Mouse (Mus musculus): ENCODE data around the gene Ptprn.

Gene Ptprn

DNA sequence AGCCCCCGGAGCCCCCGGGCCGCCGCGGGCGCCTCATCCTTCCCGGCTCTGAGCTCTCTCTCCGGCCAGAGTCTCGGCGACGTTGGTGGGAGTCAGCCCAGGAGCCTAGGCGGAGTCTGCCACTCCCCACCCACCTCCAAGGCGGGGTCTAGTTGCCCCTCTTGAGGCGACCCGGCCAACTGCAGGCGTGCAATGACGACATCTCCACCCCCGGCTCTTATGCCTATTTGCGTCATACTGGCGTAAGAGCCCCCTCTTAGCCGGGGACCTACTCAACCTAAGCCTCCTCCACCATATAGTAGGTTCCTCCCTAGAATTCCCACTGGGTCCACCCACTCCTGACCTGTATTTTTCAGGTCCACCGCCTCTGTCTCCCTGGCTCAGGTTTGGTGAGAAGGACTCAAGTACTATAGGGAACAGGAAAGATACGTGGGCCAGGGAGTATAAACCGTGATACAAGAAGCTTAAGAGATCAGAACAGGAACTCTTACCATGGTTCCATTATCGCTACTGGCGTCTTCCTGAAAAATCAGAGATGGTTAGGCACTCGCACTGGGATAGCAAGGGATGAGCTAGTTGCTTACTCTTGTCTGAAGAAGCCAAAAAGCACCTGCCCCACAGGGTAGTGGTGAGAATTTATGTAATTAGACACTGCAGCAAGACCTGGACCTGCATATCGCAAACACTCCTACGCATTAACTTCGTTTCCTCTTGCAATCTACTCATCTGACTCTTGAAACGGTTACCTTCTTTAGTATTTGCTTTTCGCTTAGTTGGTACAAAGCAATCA lies at the start of gene Ptprn:
TSS of gene Ptprn (minus strand) at position 412 of the 790 bp plus-strand sequence.
- DNase-seq, result no peak

DNA sequence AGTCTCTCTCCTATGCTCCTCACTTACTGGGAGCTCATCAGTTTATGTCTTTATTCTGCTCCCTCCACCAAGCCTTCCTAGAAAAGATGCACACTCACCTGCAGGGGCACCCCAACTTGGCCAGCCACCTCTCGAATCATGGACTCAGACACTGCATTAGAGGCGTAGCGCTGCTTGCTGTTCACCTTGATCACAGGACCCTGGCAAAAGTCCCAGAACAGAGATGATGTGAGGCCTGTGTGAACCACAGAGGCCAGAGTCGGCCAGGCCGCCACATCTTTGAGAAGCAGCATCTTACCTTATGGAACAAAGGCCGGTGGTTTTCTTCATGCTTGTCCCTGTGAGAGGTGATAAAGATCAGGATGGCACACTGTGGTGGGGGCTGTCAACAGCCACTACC lies 47.4 kb upstream of the Ptprn start:
- no peak for DNase-seq

DNA sequence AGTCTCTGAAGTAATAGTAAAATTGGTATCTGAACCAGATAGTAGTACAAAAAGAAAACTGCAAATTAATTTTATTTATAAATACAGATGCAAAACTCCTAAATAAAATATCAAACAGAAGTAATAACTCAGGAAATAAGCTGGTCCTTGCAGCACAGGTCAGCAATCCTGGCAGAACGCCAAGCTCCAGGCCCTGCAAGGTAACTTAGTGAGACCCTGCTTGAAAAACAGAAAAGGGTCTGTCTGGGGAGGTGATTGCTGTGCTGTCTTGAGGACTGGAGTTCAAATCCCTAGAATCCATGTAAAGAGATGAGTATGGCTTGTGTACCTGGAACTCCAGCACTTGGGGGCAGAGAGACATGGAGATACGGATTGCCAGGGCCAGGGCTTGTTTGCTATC lies 40.4 kb upstream of the Ptprn start:
- no peak for DNase-seq

DNA sequence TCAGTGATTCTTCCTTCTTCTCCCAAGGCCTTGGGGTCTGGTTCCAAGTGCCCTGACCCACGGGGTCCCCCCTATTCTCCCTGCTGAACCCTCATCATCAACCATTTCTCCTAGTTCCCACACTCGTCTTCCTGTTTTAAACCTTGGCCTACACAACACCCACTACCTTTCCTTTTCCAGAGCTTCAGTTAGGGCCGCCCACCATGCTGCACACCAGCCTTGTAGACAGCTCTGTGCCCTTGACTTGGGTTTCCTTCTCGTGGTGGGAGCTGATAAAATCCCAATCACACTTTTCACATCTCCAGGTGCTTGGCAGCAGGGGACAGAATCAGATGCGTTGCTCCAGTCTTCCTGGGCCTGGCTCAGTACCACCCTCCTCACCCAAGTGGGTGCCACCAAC lies 30.0 kb upstream of the Ptprn start:
- DNase-seq, result no peak

DNA sequence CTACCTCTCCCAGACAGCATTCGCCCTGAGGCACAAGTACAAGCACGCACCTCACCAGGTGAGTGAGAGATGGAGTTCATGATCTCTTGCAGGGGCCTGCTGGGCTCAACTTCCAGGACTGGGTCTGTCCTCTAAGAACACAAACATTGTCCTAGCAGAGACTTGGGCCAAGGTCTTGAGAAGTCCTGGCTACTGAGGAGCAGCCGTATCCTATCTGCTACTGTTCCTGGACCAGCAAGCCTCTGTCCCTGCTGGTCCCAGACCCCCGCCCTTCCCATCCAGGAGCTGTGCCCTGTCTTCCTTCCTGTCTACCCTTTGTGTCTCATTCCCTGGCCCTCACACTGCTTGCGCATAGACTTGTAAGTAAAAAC lies 29.0 kb upstream of the Ptprn start:
- DNase-seq, result no peak

DNA sequence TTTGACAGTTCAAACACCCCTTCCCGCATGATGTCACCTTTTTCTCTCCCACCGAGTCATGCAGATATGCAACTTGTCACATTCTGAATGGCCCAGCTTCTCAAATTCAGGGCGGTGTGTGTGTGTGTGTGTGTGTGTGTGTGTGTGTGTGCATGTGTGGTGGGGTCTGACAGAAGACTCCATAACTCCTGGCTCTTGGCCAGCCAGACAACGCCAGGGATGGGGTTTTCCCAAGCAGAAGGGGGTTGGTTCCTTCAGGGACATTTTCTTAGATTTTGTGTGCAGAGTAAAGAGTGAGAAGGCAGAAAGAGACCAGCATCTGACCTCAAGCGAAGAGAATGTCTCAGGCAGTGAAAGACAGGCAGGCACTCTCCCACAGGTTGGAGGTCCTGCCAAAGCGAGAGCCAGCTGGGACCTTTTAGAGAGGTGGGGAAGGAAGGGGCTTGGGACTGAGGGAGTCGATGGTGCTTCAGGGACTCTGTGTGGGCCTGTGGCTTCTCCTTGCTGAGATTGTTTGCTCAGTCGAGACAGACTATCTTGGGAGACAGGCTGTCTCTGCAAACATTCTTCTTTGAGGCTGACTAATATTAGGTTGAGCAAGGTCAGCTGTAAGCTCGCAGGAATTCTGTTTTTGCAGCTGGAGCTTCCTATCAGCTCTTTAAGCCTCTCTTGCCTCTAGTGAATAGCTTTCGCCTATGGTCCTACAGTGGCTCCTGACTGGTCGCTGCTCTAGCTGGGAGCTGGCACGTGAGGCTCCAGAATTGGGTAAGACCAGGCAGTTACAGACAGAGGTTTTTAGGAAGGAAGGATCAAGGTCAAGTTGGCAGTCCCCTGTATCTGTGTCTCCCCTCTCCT lies 28.4 kb upstream of the Ptprn start:
- DNase-seq, result no peak

DNA sequence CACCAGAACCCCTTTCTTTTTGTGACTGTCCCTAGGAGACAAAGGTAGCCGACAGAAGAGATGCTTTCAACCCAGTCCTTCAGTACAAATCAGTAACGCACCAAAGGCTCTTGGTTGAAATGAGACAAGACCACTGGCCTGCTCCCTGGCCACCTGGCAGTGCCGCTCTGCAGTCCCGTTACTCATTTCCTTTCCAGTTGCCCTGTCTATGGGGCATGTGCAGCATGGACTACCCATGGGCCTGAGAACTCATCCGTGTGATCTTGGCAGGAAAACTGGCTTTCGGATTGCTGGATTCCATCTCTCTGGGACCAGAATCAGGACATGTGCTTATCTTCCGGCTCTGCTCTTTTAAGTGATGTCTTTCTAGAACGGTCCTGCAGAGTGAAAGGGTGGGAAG lies 27.0 kb upstream of the Ptprn start:
- no peak for DNase-seq

DNA sequence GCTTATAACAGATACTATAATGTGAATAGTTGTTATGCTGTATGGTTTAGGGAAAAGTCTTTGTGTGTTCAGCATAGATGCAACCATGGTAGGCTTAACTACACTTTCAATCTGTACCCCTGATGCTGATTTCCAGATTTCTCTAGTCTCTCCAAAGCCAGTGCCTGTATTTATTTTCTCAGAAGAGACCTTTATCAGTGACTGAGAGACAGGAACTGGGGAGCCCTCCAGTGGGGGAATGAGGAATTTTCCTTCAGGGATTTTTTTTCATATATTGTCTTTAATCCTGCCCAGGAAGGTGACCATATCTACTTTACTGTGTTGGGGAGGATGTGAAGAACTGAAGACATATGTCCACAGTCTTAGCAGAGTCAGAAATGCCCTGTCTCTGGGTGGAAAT lies 26.3 kb upstream of the Ptprn start:
- DNase-seq, result no peak

DNA sequence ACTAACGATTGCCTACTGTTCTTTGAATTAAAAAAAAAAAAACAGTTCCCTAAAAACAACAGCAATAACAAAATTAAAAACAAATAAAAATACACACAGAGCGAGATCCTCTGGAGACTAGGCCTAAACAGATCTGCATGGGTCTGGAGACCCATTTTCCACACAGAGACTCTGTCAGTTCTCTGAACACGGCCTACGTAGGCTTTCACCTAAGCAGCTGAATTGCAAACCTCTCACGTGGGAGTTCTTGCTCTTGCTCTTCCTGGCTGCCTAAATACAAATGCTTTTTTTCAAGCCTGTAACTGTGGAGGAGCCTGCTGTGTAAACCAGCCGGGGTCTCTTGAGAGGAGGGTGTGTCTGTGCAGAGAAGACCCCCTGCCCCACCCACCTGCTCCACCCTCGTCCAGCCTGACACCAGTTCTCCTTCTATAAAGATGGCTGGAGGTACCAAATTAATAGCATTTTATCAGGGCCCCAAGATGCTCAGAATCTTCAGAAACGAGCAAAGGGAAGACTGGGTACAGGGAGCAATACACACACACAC lies 25.7 kb upstream of the Ptprn start:
- no peak for DNase-seq

DNA sequence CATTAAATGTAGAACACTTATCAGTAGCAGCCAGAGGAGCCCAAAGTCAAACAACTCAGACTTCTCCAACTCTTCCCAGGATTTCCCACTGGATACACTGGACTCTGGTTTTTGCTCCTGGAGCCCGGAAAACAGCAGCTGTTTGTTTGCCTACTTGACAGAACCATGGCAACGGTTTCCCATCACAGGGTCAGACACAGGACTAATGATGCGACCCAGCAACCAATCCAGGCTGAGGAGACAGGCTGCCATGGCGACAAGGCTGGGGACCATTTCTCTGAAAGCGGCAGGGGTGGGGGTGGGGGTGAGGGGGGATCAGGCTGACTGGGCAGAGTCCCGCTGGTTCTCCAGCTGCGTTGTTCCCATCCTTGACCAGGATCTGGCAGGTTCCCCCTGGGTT lies 25.1 kb upstream of the Ptprn start:
- DNase-seq, result no peak

DNA sequence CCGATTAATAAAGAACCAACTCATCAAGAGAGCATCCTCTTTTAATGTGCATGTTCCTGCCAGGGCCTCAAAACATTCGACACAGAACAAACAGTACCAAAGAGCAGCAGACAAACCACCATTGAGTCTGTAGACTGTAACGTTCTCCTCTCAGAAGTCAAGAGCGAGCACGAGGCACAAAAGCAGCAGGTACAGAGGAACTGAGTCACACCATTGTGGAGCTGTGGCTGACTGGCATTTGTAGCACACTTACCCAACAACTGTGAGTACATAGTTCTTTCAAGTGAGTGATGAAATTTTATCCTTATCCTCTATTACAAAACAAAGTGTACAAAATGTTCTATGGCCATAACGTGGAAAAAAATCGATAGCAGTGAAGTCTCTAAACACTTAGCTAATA lies 20.6 kb upstream of the Ptprn start:
- no peak for DNase-seq

DNA sequence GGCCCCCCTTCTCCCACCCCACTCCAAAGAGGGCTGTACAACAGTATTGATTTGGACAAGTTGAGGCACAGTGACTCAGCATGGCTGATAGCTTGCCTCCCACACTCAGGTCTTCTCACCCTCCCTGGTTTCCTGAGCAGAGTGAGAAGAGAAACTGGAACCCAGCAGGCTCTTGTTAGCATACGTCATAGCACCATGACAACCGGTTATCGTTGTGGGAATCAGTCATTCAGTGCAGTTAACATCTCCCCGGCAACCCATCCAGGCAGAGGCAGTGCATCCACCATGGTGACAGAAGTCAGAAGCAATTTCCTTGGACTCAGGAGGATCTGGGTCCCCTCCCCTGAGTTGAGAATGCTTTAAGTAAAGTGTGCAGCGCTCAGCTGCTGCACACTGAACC lies 18.7 kb upstream of the Ptprn start:
- DNase-seq, result no peak

DNA sequence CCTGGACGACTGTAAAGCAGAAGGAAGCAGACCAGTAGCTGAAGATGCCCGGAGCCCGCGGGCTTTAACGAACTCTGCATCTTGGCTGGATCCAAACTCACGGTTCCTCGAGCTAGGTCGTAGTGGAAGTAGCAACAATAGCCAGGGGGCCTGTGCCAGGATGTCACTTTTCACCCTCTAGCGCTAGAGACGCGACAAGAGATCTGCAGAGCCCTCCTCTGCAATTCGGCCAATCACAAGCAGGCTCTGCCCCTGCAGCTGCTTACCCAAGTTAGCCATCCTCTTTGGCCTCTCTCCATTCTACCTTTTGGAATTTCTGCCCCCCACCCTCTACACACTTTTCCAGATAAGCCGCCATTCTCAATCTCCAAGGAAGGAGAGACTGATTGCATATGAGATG lies 13.9 kb upstream of the Ptprn start, which contains the start of gene Resp18:
TSS of gene Resp18 (minus strand) at position 188 of the 400 bp plus-strand sequence.
- no peak for DNase-seq

DNA sequence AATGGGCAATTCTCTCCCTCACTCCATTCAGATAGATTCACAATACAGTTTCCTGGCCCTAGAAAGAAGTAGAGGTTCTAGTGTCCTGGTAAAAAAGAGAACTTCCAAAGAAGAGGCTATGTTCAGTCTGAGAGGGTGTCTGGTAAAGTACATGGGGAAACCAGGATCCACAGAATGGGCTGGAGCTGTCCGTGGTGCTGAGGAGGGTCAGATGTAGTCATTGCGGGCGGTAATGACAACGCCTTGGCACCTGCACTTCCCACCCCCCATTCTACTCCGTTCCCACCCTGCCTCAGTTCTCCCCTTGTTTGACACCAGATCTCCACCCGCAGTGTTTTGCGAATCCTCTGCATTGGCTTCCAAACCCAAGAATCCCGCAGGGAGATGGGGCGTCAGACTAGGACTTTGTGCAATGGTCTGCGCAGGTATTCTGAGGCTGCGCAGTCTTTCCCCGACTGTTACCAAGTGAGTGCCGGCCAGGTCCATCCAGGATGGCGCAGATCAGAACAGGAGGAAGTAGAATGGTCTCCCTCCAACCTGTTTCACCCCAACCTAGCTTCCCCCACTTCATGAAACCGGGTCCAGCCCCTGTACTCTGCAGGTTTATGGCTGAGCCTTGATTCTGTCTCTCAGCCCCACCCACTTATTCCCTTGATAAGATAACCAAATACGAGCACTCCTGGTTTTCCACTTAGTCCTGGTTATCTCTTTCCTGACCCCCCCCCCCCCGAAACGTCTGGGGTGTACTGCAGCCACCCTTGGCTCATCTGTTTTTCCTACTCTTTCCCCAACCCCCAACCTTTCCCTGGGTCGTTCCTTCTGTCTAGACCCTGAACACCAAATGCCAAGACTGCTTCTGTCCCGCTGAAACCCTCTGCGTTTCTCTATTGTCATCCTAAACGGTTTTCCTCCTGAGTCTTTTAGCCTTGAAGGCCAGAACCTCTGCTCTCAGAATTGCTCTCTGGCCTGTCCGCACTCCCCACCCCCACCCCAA lies 13.2 kb upstream of the Ptprn start:
- peak in 1 of 2 experiments; percentile 54 for DNase-seq

DNA sequence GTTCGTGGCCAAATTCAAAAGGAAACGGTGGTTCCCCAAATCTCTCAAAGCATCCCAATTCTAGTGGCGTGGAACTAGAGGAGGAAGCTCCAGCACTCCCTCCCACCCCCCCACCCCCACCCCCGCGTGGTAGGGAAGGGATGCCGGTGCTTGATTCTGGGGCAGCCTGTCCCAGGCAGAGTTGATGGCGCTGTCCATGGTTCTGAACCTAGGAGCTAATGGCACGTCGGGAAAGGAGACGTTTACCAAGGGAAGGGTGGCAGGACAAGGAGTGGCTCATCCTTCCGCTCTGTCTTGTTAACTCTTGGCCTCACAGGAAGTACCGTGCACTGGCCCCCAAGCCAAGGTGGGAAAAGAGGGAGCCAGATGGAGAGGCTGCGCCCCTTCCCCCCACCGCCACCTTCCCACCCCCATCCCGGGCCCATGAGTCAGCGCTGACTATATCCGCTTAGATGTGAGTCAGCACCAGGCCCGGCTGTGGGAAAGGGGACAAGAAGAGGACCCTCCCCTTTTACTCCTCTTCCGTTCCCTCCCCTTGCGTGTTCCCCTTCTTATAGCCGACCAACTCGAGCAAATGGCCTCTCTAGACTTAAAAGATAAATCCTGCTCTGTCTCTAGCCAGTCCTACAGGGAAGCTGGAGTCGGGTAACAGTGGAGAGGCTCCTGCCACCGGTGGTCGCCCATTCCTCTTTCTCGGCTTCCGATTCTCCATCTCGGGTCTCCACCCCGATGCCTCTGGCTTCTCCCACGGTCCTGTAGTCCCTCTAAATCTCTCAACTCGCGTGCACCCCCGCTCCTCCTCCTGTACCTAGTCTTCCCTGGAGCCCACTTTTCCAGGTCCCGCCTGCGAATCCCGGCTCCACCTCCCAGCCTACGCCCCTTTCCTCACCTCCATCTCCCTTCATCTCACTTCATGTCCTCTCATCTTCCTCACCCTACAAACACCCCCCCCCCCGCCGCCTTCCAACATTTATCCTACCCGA lies 1.0 kb downstream of the Ptprn start:
- DNase-seq, result peak; percentile 48 to 74

DNA sequence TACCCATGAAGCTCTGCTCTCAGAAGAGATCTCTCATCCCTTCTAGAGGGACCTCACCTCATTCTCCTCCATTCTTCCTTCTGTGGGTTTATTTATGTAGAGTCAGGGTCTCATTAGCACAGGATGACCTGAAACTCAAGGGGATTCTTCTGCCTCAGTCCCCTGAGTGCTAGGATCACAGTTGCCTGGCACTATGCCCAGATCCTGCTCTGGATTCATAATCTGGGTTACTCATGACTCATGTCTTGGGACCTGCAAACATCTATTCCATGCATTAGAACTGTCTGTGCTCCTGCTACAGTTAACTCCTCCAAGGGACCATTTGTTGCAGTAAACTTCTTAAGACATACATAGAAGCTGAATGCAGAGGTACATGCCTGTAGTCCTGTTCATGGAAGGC lies 3.0 kb downstream of the Ptprn start:
- DNase-seq, result no peak

DNA sequence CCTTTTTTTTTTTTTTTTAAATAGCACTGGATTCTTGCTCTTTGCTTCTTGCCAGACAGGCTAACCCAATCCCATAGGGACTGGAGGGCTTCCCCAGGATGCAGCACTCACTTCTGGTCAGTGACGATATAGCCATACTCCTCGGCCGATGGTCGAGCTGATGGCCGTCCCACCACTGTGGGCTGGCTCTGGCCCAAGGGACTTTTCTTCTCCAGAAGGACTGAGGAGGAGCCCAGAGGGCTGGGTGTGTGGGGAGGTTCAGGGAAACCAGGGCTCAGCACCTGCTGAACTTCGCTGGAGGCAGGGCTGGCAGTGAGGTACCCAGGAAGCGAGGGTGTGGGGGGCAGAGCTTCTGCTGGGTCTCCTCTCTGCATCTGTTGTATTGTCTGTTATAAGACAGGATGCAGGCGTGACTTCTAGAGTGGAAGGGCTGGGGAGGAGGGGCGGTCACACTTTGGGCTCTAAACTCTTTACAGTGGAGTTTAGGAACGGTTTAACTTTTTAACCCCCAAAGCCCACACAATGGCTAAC lies 8.7 kb downstream of the Ptprn start:
- no peak for DNase-seq

DNA sequence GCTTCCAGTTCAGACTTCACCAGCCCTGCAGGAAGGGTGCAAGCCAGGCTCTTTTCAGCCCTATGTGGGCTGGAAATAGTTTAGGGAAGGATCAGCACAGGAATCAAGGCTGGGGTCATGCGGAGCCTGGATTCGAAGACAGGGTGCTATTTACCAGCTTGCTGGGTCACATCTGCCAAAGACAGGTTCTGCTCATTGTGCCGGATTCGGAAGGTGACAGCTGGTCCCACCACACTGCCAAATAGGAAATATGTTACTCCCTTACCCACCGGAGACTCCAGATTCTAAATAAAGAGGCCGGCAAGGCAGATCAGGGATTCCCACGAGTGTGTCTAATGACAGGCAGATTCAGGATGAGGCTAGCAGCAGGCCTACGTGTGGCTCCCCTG lies 9.7 kb downstream of the Ptprn start:
- no peak for DNase-seq

DNA sequence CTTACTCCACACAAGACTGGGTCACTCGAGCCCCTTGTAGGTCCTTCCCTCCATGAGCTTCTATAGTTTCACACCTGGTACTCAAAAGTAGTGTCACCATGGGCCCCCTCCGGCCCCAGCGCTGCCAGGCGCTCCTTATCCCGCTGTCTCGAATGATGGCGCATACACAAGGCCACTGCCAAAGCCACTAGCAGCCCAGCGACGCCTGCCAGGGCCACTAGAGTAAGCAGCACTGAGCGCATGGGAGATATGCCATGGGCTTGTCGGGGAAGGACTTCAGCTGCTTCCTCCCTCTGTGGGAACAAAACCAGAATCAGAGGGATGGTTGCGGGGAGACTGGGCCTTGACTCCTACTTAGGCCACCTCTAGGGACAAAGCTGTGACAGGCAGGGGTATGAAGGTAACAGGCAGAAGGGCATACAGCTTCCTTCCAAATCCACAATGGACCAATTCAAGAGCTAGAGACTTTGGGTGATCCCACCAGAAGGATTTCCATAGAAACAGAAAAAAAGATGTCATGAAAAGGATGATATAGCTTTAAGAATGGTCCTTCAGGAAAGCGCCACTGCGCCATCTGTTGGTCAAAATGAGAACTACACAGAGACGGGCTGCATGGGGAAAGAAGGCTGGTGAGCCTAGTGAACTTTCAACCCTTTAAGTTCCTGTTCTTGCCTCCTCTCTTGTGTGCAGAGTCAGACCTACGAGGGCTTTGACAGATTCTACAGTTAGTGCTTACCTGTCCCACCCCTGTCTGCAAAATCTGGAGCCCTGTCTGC lies 10.3 kb downstream of the Ptprn start:
- peak; percentile 66 to 85 for DNase-seq

DNA sequence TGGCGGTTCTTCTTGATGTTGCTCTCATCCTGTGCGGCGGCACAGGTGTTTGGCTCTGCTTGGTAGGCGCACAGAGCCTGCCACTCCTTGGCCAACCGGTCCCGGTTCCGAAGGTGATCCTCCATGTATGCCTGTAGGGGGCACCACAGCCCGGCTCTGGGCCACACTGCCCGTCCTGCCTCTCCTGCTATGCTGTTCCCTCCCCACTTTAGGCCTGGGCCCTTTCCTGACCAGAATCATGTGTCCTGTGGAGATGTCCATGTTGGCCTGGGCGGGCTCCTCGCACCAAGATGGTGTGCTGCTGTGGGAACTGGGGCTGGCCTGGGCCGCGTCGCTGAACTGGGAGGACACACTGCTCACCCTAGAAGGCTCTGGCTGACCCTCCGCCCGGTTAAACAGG lies 11.3 kb downstream of the Ptprn start:
- no peak for DNase-seq
